Mouse (Mus musculus): ENCODE results near the gene Sytl2.

Sytl2 gene

DNA sequence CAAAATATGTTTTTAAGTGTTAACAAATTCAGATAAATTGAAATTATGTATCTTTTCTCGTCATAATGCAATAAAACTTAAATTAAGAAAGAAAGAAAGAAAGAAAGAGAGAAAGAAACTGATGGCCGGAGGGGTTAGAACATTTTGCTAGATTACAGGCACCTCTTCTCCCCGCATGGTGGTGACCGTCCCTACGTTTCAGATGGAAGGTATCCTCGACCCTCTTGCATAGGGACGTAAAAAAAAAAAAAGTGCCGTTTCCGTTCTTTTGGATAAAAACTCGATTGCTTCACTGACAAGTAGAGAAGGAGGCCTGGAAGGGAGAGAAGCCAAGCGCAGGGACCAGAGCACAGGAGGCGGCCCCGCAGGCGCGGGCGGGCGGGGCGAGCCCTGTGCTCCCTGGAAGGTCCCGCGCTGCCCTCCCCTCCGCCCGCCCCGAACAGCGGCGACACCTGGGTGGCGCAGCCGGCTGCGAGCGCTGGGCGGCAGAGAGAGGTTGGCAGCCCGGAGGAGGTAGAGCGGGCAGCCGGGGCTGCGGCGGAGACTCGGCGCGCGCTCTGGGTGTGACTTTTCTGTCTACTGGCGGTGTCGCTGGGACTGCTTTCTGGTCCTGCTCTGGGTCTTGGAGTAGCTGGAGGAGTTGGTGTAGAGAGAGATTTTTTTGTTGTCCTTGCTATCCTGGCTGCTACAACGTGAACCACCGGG, at the start of gene Sytl2:
Gene Sytl2, plus strand, starts transcription at position 311 of the 705 bp plus-strand sequence.
- DNase-seq = peak; percentile 36

GRCm38 (mm10) chr7:90252946-90253345, 49.1 kb upstream of the Sytl2 start:
- no peak for DNase-seq

- no peak for DNase-seq
Measured at GRCm38 (mm10) chr7:90258701-90259100, 43.4 kb upstream of the Sytl2 start.

DNA sequence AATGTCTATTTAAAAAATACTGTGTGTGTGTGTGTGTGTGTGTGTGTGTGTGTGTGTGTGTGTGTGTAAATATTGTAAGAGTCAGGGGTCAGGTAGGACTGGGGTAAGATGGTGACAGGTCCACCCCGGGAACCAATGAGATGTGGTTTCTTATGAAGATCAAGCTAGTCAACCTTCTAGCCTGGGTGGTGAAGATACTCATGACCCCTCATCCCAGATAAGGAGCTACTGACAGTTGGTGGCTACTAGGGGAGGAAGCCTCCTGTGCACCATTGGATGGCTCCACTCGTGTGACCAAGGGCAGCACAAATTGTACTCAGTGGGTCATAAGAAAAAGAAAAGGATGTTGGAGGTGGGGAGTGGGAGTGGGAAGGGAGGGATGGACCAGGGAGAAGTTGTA, 42.2 kb upstream of the Sytl2 start:
- DNase-seq = no peak

GRCm38 (mm10) chr7:90261902-90262599, 40.0 kb upstream of the Sytl2 start:
- no peak for DNase-seq

DNA sequence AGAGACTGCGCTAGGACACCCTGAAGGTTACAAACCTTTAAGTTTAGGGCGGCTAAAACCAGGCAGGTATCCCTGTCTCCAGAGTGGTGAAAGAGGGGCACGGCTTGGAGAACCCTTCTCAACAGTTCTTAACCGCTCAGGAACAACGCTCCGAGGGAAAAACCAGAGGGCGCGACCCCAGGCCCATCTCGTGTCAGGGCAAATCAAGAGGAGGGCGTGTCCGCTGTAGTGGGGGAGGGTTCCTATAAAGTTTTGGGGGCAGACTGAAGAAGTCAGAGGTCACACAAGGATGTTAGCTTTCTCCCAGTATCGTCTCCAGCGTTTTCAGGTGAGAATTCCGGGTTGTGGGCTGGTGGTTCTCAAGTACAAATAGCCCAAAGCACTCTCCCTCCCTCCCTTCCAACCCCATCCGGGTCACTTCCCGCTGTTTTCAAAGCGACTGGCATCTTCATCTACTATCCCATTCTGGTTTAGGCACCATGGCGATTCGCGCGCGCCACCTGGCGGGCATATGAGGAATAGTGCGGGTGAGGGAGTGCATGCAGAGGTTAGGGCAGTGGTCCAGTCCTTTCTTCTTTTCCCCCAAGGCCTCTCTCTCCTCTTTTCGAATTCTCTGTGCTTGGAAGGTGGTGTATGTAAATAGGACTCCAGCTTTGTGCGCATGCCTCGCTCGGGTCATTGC, 36.6 kb upstream of the Sytl2 start, which contains the start of gene Ccdc83:
Gene Ccdc83, minus strand, starts transcription at position 489 of the 682 bp plus-strand sequence.
- DNase-seq = peak; percentile 73

DNA sequence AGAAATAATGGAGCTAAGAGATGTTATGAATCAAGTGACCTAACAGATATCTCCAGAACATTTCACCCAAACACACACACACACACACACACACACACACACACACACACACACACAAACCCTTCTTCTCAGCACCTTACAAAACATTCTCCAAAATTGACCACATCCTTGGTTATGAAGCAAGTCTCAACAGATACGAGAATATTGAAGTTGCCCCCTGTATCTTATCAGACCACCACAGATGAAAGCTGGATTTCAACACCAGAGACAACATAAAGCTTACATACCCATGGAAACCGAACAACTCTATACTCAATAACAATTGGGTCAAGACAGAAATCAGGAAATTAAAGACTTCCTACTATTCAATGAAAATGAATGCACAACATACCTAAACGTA, 31.9 kb upstream of the Sytl2 start:
- no peak for DNase-seq

- DNase-seq = no peak
Measured at GRCm38 (mm10) chr7:90274561-90275100, 27.4 kb upstream of the Sytl2 start.

- DNase-seq = no peak
Measured at GRCm38 (mm10) chr7:90277246-90277645, 24.8 kb upstream of the Sytl2 start.

DNA sequence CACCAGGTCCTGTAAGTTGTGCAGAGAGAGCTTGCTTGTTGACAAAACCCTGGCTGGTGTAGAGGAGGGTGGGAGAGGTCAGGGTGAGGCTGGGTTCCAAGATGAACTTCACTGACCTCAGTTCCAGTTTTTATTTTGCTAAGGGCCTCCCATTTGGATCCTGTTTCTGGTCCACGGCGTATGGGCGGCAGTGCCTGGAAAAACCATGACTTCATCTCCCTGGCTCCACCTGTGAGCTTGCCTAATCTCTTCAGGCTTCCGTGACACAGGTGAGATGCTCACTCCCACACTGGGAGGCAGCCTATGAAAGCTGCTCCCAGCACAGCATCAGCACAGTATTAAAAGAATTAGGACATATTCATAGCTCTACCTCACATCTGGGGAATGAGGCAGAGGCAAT, 24.3 kb upstream of the Sytl2 start:
- DNase-seq = no peak

- no peak for DNase-seq
Measured at GRCm38 (mm10) chr7:90279136-90279535, 22.9 kb upstream of the Sytl2 start.

DNA sequence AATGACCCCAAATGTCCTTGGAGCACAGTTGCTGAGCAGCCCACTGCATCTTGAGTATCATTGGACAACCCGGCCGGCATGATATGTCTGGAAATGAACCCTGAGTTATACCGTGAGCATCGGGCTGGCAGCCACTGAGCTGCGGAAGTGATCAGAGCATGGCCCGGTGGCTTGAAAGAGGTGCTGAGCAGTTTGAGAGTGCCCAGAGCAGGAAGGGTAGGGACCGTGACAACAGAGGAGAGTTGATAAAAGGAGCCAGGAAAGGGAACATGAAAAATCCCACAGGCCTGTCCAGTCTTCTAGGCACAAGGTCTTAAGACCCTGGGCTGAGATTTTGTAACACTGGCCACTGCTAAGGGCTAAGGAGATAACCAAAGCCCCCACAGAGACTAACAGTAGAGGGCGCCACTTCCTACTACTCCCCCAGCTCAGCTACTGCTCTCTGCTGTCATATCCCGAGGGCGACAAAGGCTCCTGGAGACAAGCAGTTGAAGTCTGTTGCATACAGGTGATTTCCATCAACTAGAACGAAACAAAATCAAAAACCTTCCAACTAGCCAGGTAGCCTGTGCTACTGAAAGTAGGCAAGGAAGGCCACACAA, 21.7 kb upstream of the Sytl2 start:
- DNase-seq = peak; percentile 30

DNA sequence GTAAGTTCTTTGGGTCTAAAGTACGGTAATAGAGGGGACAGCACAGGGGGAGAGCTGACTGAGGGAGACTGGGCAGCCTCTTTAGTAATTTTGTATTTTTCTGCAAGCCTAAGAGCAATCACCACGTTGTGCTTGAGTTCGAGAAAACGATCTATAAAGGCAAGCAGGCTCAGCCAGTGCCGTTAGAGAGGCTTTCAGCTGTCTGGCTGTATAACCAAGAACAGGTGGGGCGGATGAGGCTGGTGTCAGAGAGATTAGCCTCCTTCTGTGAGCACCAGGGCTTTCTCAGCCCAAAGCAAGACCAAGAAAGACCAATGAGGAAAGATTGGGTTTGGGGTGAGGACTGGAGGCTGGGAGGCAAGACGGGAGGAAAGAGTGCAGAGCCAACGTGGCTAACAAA, 21.2 kb upstream of the Sytl2 start:
- DNase-seq = no peak

DNA sequence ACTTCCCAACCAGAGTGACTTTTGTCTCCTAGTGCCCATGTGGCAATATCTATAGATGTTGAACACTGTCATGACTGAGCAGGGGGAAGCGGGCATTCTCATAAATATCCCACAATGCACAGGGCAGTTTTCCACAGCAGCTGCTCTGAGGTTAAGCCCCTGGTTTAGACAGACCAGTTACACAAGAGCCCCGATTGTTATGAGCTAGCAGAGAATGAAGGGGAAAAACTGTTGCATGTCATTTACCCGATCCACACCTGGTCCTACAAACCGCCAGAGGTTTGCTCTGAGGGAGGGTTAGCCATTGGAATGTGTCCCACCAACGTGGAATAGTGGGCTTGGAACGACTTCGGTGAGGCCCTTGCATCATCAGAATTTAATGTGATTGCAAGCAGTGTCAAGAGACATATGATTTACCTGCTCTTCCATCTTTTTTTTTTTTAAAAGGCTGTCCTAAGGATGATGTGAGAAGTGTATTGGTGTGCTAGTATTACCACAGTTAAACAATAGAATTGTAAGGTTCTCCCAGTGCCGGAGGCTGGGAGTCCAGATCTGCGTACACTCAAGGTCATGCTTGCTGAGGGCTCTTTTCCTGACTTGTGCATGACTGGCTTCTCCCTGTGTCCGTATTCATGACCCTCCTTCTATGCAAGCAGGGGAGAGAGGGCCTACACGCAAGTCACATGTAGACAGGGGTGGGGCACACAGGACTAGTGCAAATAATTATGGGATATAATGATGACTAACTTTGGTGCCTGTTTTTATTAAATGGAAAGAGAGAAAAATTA, 20.1 kb upstream of the Sytl2 start:
- no peak for DNase-seq

GRCm38 (mm10) chr7:90282786-90283185, 19.3 kb upstream of the Sytl2 start:
- DNase-seq = no peak

GRCm38 (mm10) chr7:90284793-90285192, 17.3 kb upstream of the Sytl2 start:
- no peak for DNase-seq

DNA sequence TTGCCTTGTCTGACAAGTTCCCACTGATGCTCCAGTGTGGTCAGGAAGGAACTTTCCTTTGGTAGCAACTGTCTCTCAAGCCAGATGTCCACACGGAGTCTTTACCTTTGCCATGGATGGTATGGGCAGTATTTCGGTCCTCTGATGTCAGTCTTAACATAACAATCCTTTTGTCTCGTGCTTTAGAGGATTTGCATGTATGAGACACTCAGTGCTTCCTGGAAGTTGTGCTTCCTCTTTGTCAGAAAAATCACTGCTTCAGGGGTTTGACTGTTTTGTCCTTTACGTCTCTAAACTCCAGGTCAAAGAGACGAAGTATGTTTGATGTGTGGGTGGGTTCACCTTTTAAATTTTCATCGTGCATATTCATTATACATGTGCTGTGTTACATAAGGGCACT, 10.2 kb upstream of the Sytl2 start:
- DNase-seq = no peak

DNA sequence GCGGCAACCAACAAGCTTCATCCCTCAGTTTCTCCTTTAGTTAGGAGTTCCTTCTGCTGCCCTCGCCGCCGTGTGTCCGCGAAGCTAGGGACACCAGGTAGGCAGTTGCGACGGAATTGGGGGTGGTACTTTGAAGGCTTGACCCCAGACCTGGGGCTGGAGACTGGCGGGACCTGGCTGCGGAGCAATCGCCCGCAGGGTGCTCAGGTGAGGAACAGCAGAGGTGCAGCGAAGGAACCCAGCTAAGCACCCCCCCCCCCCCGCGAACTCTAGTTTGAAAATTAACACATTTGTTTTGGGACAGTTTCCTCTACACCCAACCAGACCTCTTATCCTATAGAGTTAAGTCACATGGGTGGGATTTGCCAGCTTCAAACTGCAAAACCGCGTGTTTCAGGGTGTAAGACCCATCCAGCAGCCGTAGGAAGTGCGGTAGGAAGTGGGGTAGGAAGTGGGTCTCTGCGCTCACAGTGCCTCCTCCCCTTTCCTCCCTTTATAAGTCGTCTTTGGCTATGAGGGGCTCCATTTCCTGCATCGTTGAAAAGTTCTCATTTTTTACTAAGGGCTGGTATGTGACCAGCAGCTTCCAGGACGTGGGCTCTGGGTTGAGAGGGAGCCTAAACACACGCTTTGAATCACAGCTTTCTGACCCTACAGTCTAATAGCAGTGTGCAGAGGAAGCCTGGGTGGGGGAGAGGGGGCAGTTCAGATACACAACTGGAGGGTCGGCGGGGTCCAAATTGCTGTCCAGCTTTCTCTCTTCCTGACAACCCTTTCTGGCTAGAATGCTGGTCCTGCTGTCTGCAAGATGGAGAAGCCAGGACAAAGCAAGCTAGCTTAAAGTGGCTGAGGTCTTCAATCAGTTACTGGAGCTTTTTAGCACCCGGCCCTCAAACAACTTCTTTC, 848 bp downstream of the Sytl2 start:
- no peak for DNase-seq

DNA sequence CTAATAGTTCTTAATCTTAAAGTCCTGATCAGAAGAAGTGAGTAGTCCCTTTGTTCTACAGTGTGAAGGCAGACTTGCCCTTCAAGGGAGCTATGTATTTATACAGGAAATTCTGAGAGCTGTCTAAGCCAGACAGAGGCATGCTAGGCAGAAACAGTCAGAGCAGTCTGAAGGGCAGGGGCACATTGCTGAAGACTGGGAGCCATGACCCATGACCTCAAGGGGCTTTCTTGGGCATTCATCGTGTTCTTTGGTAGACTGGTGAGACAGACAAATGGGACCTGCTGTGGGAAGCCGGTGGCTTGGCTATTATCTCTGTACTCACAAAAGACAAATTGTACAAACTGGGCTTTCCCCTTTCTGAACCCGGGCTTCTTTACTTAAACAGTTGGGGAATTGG, 4.0 kb downstream of the Sytl2 start:
- DNase-seq = no peak

DNA sequence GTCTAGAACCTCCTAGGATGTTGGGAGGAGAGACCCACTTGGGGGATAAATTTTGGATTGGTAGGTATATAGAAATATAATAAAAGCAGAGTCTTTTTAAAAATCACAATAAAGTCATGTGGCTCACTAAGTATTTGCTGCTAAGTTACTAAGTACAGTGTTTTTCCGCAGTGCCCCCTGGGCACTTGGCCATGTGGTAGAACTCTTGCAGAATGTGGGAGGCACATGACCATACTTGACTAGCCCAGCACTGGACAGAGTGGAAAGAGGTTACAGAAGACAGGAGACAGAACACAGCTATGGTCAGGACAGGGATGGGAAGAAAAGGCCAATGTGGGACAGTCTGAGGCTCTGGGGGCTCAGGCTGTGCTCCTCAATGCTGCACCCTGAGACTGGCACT, 4.9 kb downstream of the Sytl2 start:
- no peak for DNase-seq

- no peak for DNase-seq
Measured at GRCm38 (mm10) chr7:90308003-90308402, 6.0 kb downstream of the Sytl2 start.

Data from liver (tissue).